Mouse (Mus musculus) embryonic facial prominence, embryonic 11.5 days (tissue): ENCODE measurements around the gene Arid4b. TPM values are rescaled to one million over a fixed set of nuclear protein-coding genes. Genes with fewer than 3 reads are reported as not detected.

Experiments
- ATAC-seq: fragments of 200-750 bp; cut with Nextera tagmentation; replicated peaks from 2 replicates; pipeline ENCODE4 v1.8.0; 2017; ENCODE audit warnings: low read depth; ENCODE audit not compliant: insufficient number of reproducible peaks, low FRiP score, low TSS enrichment
- DNase-seq: peaks from one replicate; pipeline ENCODE4 v3.0.0-alpha.2; 2015; ENCODE audit warnings: low spot score
- H3K27ac ChIP-seq: fragments of 300-500 bp; sonication (generic); replicated peaks from 2 replicates; pipeline ENCODE4 v1.5.1; 2014; ENCODE audit warnings: mild to moderate bottlenecking, low read depth, low read length, control low read depth
- H3K27me3 ChIP-seq: fragments of 300-500 bp; sonication (generic); 2 replicates; pipeline ENCODE4 v1.6.1; 2014; ENCODE audit warnings: mild to moderate bottlenecking, low read length, moderate library complexity, mixed read lengths; ENCODE audit not compliant: control insufficient read depth, insufficient read depth
- H3K36me3 ChIP-seq: fragments of 300-500 bp; sonication (generic); replicated peaks from 2 replicates; pipeline ENCODE4 v1.6.1; 2014; ENCODE audit warnings: low read depth, mild to moderate bottlenecking, low read length, moderate library complexity, mixed read lengths; ENCODE audit not compliant: control insufficient read depth, insufficient read depth
- H3K4me1 ChIP-seq: fragments of 300-500 bp; sonication (generic); 2 replicates; pipeline ENCODE4 v1.6.1; 2014; ENCODE audit warnings: low read length, mixed read lengths; ENCODE audit not compliant: control insufficient read depth, insufficient read depth
- H3K4me2 ChIP-seq: fragments of 300-500 bp; sonication (generic); 2 replicates; pipeline ENCODE4 v1.6.1; 2014; ENCODE audit warnings: low read depth, mild to moderate bottlenecking, control low read depth, low read length, moderate library complexity
- H3K4me3 ChIP-seq: fragments of 300-500 bp; sonication (generic); 2 replicates; pipeline ENCODE4 v1.5.1; 2014; ENCODE audit warnings: low read depth, low read length, control low read depth
- H3K9ac ChIP-seq: fragments of 300-500 bp; sonication (generic); replicated peaks from 2 replicates; pipeline ENCODE4 v1.6.1; 2014; ENCODE audit warnings: mild to moderate bottlenecking, control low read depth, low read length
- H3K9me3 ChIP-seq: fragments of 300-500 bp; sonication (generic); replicated peaks from 2 replicates; pipeline ENCODE4 v1.6.1; 2016; ENCODE audit warnings: mild to moderate bottlenecking, low read length, inconsistent platforms, mixed read lengths; ENCODE audit not compliant: control insufficient read depth
- WGBS: fragments of 180-500 bp; shearing (Covaris S2); extraction: QIAGEN DNeasy Blood & Tissue Kit; methylation state at CpG from one replicate; pipeline ENCODE4 v1.1.7; 2014; 5-methylcytosine and 5-hydroxymethylcytosine counted together
- polyA plus RNA-seq: library from polyadenylated mRNA; unstranded; fragments of >200 nt; fragmentation: Nextera tagmentation; extraction: Ambion mirVana; gene quantifications from 2 replicates; pipeline ENCODE4 v1.2.1, GENCODE M21; 2014

The Arid4b gene
- polyA plus RNA-seq, 1 experiment from 2014 or later: 85.0 TPM

- Histone ChIP-seq H3K9me3 (no peaks in the 10 kb centered on the region), H3K36me3 (no peaks in the 10 kb centered on the region), H3K4me2 (no peak overlapping the region), H3K4me3 (no peak overlapping the region), H3K27ac (no peak overlapping the region), H3K27me3 (no peaks in the 10 kb centered on the region), H3K4me1 (no peaks in the 10 kb centered on the region), H3K9ac (no peak overlapping the region)
- 81% methylated on average over 1 of the region's 1 CpGs for WGBS
- no peak for DNase-seq
- ATAC-seq: no peak
These were observed 40.0 kb downstream of the Arid4b start for GRCm38 (mm10) chr13:14103026-14103425.

- Histone ChIP-seq H3K9me3 (no peaks in the 10 kb centered on the region), H3K4me1 (no peaks in the 10 kb centered on the region), H3K9ac (no peak overlapping the region), H3K4me2 (no peak overlapping the region), H3K4me3 (no peak overlapping the region), H3K27me3 (no peaks in the 10 kb centered on the region), H3K27ac (no peak overlapping the region), H3K36me3 (no peaks in the 10 kb centered on the region)
- no peak for DNase-seq
- WGBS: 90% methylated on average over 2 of the region's 2 CpGs
- ATAC-seq: no peak
These were observed 47.3 kb downstream of the Arid4b start for GRCm38 (mm10) chr13:14110154-14110873.

DNA sequence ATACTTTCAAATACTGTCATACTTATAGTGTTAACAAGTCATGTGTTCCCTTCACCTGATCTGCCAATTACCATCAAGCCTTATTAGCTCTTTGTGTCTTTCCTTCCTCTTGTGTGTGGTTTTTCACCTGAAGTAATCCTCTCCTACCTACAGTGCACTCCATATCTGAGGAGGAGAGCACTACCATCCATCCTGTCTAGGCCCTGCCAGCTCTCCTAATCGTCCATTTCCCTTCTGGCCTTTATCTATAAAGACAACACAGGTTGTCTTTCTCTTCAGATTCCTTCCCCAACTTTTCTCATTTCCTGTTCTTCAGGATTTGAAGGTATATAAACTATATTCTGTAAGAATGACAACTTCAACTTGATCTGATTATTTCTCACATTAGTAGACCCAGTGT is 48.1 kb downstream of the Arid4b start:
- H3K27ac ChIP-seq: no peak overlapping the region
- 76% methylated on average over 1 of the region's 1 CpGs for WGBS

GRCm38 (mm10) chr13:14113746-14114528 is 50.9 kb downstream of the Arid4b start:
- Histone ChIP-seq H3K27me3 (no peaks in the 10 kb centered on the region), H3K4me2 (no peak overlapping the region), H3K9ac (no peak overlapping the region), H3K36me3 (no peaks in the 10 kb centered on the region), H3K4me3 (no peak overlapping the region), H3K27ac (no peak overlapping the region), H3K4me1 (no peaks in the 10 kb centered on the region), H3K9me3 (no peaks in the 10 kb centered on the region)
- DNase-seq: no peak
- WGBS: 86% methylated on average over 4 of the region's 4 CpGs
- no peak; the same call in 1 of the 2 replicates for ATAC-seq

More for the DNA sequence above, 48.1 kb downstream of the Arid4b start:
- no peak for DNase-seq
- no peaks in the 10 kb centered on the region for H3K9me3 ChIP-seq
- ATAC-seq: no peak
- H3K4me2 ChIP-seq: no peak overlapping the region
- H3K27me3 ChIP-seq: no peaks in the 10 kb centered on the region
- no peaks in the 10 kb centered on the region for H3K36me3 ChIP-seq
- H3K4me1 ChIP-seq: no peaks in the 10 kb centered on the region
- no peak overlapping the region for H3K9ac ChIP-seq
- H3K4me3 ChIP-seq: no peak overlapping the region

DNA sequence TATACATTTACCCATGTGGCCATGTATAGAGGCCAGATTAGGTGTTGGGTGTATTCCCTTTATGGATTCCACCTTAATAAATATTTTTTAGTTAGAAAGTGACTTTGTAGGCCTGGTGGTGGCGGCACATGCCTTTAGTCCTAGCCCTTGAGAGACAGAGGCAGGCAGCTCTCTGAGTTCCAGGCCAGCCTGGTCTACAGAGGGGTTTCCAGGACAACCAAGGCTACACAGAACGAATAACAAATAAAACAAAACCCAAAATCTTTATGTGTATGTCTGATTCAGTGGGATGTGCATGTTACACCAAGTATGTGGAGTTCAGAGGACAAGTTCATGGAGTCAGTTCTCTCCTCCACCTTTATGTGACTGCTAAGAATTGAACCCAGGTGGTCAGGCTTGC is 52.8 kb downstream of the Arid4b start:
- 92% methylated on average over 2 of the region's 2 CpGs for WGBS
- H3K4me2 ChIP-seq: no peak overlapping the region
- H3K9ac ChIP-seq: no peak overlapping the region
- H3K4me3 ChIP-seq: no peak overlapping the region
- no peaks in the 10 kb centered on the region for H3K9me3 ChIP-seq
- H3K36me3 ChIP-seq: no peaks in the 10 kb centered on the region
- H3K27me3 ChIP-seq: no peaks in the 10 kb centered on the region
- no peak overlapping the region for H3K27ac ChIP-seq
- no peak for ATAC-seq
- no peak for DNase-seq
- H3K4me1 ChIP-seq: no peaks in the 10 kb centered on the region

- DNase-seq (no peak), ATAC-seq (no peak)
- no peaks in the 10 kb centered on the region for H3K27me3 ChIP-seq
- no peaks in the 10 kb centered on the region for H3K4me1 ChIP-seq
- no peak overlapping the region for H3K4me3 ChIP-seq
- WGBS: 76% methylated on average over 1 of the region's 1 CpGs
- H3K4me2 ChIP-seq: no peak overlapping the region
- H3K36me3 ChIP-seq: 0 out of 2 replicates have a peak, but pooled peaks cover 3% of the 10 kb centered on the region
- H3K9me3 ChIP-seq: no peaks in the 10 kb centered on the region
- no peak overlapping the region for H3K27ac ChIP-seq
- H3K9ac ChIP-seq: no peak overlapping the region
These were observed 68.6 kb downstream of the Arid4b start for GRCm38 (mm10) chr13:14131651-14132050.

- Histone ChIP-seq H3K27me3 (no peaks in the 10 kb centered on the region), H3K9ac (no peak overlapping the region), H3K4me3 (no peak overlapping the region), H3K36me3 (no peaks in the 10 kb centered on the region), H3K4me1 (no peaks in the 10 kb centered on the region), H3K9me3 (no peaks in the 10 kb centered on the region), H3K4me2 (no peak overlapping the region), H3K27ac (no peak overlapping the region)
- ATAC-seq (no peak), DNase-seq (peak; percentile 6)
- 87% methylated on average over 2 of the region's 2 CpGs for WGBS
These were observed 79.4 kb downstream of the Arid4b start for GRCm38 (mm10) chr13:14142294-14142966.

GRCm38 (mm10) chr13:14177989-14178388 is 115.0 kb downstream of the Arid4b start:
- H3K9ac ChIP-seq: no peak overlapping the region
- DNase-seq (no peak), ATAC-seq (no peak)
- H3K4me1 ChIP-seq: no peaks in the 10 kb centered on the region
- H3K36me3 ChIP-seq: no peaks in the 10 kb centered on the region
- no peak overlapping the region for H3K4me3 ChIP-seq
- H3K27me3 ChIP-seq: no peaks in the 10 kb centered on the region
- no peak overlapping the region for H3K4me2 ChIP-seq
- 95% methylated on average over 1 of the region's 1 CpGs for WGBS
- no peaks in the 10 kb centered on the region for H3K9me3 ChIP-seq
- H3K27ac ChIP-seq: no peak overlapping the region
